Mouse (Mus musculus) lung, embryonic 14.5 days (tissue): ENCODE measurements around the gene Nacc2. TPM values are rescaled to one million over a fixed set of nuclear protein-coding genes. Genes with fewer than 3 reads are reported as not detected.
A peak's percentile ranks its signal among the peaks of the same experiment; 100 is the strongest.

Experiments
- ATAC-seq: fragments of 200-750 bp; cut with Nextera tagmentation; 2 replicates; pipeline ENCODE4 v1.8.0; 2017; ENCODE audit warnings: mild to moderate bottlenecking, moderate TSS enrichment, moderate library complexity; ENCODE audit not compliant: insufficient read depth
- DNase-seq: peaks from one replicate; pipeline ENCODE4 v3.0.0-alpha.2; 2015
- H3K27ac ChIP-seq: fragments of 300-500 bp; sonication (generic); 2 replicates; pipeline ENCODE4 v1.5.1; 2014; ENCODE audit warnings: low read depth, mild to moderate bottlenecking, moderate library complexity
- H3K27me3 ChIP-seq: fragments of 300-500 bp; sonication (generic); 2 replicates; pipeline ENCODE4 v1.6.1; 2014; ENCODE audit warnings: low read length, control low read depth; ENCODE audit not compliant: insufficient read depth
- H3K36me3 ChIP-seq: fragments of 300-500 bp; sonication (generic); 2 replicates; pipeline ENCODE4 v1.6.1; 2014; ENCODE audit warnings: control low read depth; ENCODE audit not compliant: insufficient read depth
- H3K4me1 ChIP-seq: fragments of 300-500 bp; sonication (generic); 2 replicates; pipeline ENCODE4 v1.6.1; 2014; ENCODE audit warnings: antibody characterized with exemption, control low read depth; ENCODE audit not compliant: insufficient read depth
- H3K4me2 ChIP-seq: fragments of 300-500 bp; sonication (generic); 2 replicates; pipeline ENCODE4 v1.6.1; 2014; ENCODE audit warnings: mild to moderate bottlenecking
- H3K4me3 ChIP-seq: fragments of 300-500 bp; sonication (generic); 2 replicates; pipeline ENCODE4 v1.5.1; 2014; ENCODE audit warnings: low read depth, low read length
- H3K9ac ChIP-seq: fragments of 300-500 bp; sonication (generic); 2 replicates; pipeline ENCODE4 v1.6.1; 2014
- H3K9me3 ChIP-seq: fragments of 300-500 bp; sonication (generic); 2 replicates; pipeline ENCODE4 v1.6.1; 2016; ENCODE audit warnings: low read depth, low read length, control low read depth
- CTCF ChIP-seq: IDR thresholded peaks from 2 replicates; pipeline ENCODE4 v1.5.1; 2016; ENCODE audit warnings: antibody characterized with exemption, low read depth
- WGBS: fragments of 180-500 bp; shearing (Covaris S2); extraction: QIAGEN DNeasy Blood & Tissue Kit; methylation state at CpG from one replicate; pipeline ENCODE4 v1.1.7; 2014; 5-methylcytosine and 5-hydroxymethylcytosine counted together
- polyA plus RNA-seq: library from polyadenylated mRNA; unstranded; fragments of >200 nt; fragmentation: Nextera tagmentation; extraction: Ambion mirVana; gene quantifications from 2 replicates; pipeline ENCODE4 v1.2.1, GENCODE M21; 2014

Gene Nacc2
- polyA plus RNA-seq, 1 experiment from 2014 or later, result 9.4 TPM

DNA sequence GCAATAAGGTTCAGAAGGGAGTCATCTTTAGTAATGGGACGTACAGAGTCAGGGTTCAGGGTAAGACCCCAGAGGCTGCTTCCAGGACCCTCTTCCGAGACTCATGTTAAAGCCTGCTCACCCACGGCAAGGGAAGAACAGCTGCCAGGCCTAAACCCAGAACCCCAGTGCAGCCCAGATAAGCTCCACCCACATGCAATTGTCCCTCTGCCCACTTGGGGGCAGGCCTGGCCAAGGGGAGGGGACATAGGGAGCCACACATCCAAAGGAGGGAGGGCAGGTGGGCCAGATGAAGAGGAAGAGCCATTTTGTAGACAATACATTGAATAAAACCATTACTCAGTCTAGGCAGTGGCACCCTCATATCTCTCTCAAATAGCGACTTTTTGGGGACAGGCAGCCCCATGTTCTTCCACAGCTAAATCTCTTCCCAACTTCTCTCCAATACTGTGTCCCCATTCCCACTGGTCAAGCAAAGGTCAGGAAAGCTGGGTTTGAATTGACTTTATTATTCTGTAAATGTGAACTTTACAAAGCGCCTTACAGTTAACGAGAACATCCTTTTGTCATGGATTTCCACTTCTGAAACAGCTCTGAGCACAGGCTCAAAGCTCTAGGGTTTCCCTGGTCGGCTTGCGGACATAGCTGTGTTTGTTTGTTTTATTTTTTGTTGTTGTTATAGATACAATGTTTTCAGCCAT, 67.8 kb downstream of the Nacc2 start:
- no peaks in the 10 kb centered on the region for H3K36me3 ChIP-seq
- H3K9me3 ChIP-seq, result no peaks in the 10 kb centered on the region
- DNase-seq, result peak; percentile 84
- peak; percentile 73 for ATAC-seq
- H3K27me3 ChIP-seq, result no peaks in the 10 kb centered on the region
- WGBS, result 43% methylated on average over 8 of the region's 8 CpGs
- H3K27ac ChIP-seq, result no peak overlapping the region
- TF ChIP-seq CTCF, result peak; percentile 95
- H3K4me2 ChIP-seq, result no peak overlapping the region
- no peak overlapping the region for H3K4me3 ChIP-seq
- no peak overlapping the region for H3K9ac ChIP-seq
- no peaks in the 10 kb centered on the region for H3K4me1 ChIP-seq

- H3K27ac ChIP-seq, result no peak overlapping the region
- ATAC-seq, result no peak
- no peak for DNase-seq
Observed at GRCm38 (mm10) chr2:26052806-26053205, 70.2 kb downstream of the Nacc2 start.

GRCm38 (mm10) chr2:26048816-26049215, 74.2 kb downstream of the Nacc2 start:
- WGBS, result 27% methylated on average over 5 of the region's 5 CpGs
- no peak for TF ChIP-seq CTCF
- Histone ChIP-seq H3K27me3 (no peaks in the 10 kb centered on the region), H3K27ac (no peak overlapping the region), H3K9me3 (no peaks in the 10 kb centered on the region), H3K9ac (no peak overlapping the region), H3K36me3 (no peaks in the 10 kb centered on the region), H3K4me2 (no peak overlapping the region), H3K4me1 (no peaks in the 10 kb centered on the region), H3K4me3 (no peak overlapping the region)
- ATAC-seq, result no peak
- no peak for DNase-seq

More at GRCm38 (mm10) chr2:26052806-26053205, 70.2 kb downstream of the Nacc2 start:
- 39% methylated on average over 4 of the region's 4 CpGs for WGBS
- Histone ChIP-seq H3K27me3 (no peaks in the 10 kb centered on the region), H3K4me3 (no peak overlapping the region), H3K4me1 (no peaks in the 10 kb centered on the region), H3K36me3 (no peaks in the 10 kb centered on the region), H3K4me2 (no peak overlapping the region), H3K9ac (no peak overlapping the region), H3K9me3 (no peaks in the 10 kb centered on the region)
- no peak for TF ChIP-seq CTCF

GRCm38 (mm10) chr2:26044216-26044615, 78.8 kb downstream of the Nacc2 start:
- Histone ChIP-seq H3K9ac (no peak overlapping the region), H3K4me3 (no peak overlapping the region), H3K27me3 (no peaks in the 10 kb centered on the region), H3K4me1 (0 out of 2 replicates have a peak, but pooled peaks cover 4% of the 10 kb centered on the region), H3K4me2 (no peak overlapping the region), H3K36me3 (no peaks in the 10 kb centered on the region), H3K27ac (no peak overlapping the region), H3K9me3 (no peaks in the 10 kb centered on the region)
- DNase-seq (no peak), ATAC-seq (no peak)
- no peak for TF ChIP-seq CTCF
- 75% methylated on average over 9 of the region's 9 CpGs for WGBS

- H3K4me3 ChIP-seq, result no peak overlapping the region
- H3K27ac ChIP-seq, result no peak overlapping the region
- no peak overlapping the region for H3K4me2 ChIP-seq
- H3K9ac ChIP-seq, result no peak overlapping the region
- H3K27me3 ChIP-seq, result no peaks in the 10 kb centered on the region
- TF ChIP-seq CTCF, result no peak
- DNase-seq (no peak), ATAC-seq (no peak)
- no peaks in the 10 kb centered on the region for H3K36me3 ChIP-seq
- WGBS, result 77% methylated on average over 3 of the region's 3 CpGs
- H3K4me1 ChIP-seq, result 0 out of 2 replicates have a peak, but pooled peaks cover 4% of the 10 kb centered on the region
- no peaks in the 10 kb centered on the region for H3K9me3 ChIP-seq
Observed at GRCm38 (mm10) chr2:26042603-26043002, 80.4 kb downstream of the Nacc2 start.

- peak; percentile 35 for DNase-seq
- H3K27me3 ChIP-seq, result no peaks in the 10 kb centered on the region
Observed at GRCm38 (mm10) chr2:26041163-26041810, 81.7 kb downstream of the Nacc2 start.

GRCm38 (mm10) chr2:26039951-26040350, 83.1 kb downstream of the Nacc2 start:
- Histone ChIP-seq H3K27me3 (no peaks in the 10 kb centered on the region), H3K4me2 (no peak overlapping the region), H3K27ac (no peak overlapping the region), H3K36me3 (no peaks in the 10 kb centered on the region), H3K9me3 (no peaks in the 10 kb centered on the region), H3K4me1 (0 out of 2 replicates have a peak, but pooled peaks cover 4% of the 10 kb centered on the region), H3K9ac (no peak overlapping the region), H3K4me3 (no peak overlapping the region)
- TF ChIP-seq CTCF, result no peak
- 41% methylated on average over 14 of the region's 14 CpGs for WGBS
- ATAC-seq (no peak), DNase-seq (peak; percentile 21)

More at GRCm38 (mm10) chr2:26041163-26041810, 81.7 kb downstream of the Nacc2 start:
- H3K27ac ChIP-seq, result peak overlapping the region; percentile 15; the same call in 1 of the 2 replicates
- WGBS, result 40% methylated on average over 14 of the region's 14 CpGs
- no peak overlapping the region for H3K4me3 ChIP-seq
- TF ChIP-seq CTCF, result no peak
- H3K9me3 ChIP-seq, result no peaks in the 10 kb centered on the region
- H3K9ac ChIP-seq, result no peak overlapping the region
- 0 out of 2 replicates have a peak, but pooled peaks cover 4% of the 10 kb centered on the region for H3K4me1 ChIP-seq
- ATAC-seq, result no peak; the same call in 1 of the 2 replicates
- H3K4me2 ChIP-seq, result no peak overlapping the region
- H3K36me3 ChIP-seq, result no peaks in the 10 kb centered on the region
